Mouse (Mus musculus) embryo, embryonic 11 days (tissue): ENCODE data around the gene Htr1f.
A peak's percentile ranks its signal among the peaks of the same experiment; 100 is the strongest.
"Not testable (repeated sequence)": the region's sequence is repeated elsewhere in the genome, so short reads cannot be mapped to it uniquely, and the experiment has no call there.

ENCODE experiments used
- DNase-seq: peaks from one replicate; pipeline ENCODE4 v3.0.0-alpha.2; 2015

The Htr1f gene

DNA sequence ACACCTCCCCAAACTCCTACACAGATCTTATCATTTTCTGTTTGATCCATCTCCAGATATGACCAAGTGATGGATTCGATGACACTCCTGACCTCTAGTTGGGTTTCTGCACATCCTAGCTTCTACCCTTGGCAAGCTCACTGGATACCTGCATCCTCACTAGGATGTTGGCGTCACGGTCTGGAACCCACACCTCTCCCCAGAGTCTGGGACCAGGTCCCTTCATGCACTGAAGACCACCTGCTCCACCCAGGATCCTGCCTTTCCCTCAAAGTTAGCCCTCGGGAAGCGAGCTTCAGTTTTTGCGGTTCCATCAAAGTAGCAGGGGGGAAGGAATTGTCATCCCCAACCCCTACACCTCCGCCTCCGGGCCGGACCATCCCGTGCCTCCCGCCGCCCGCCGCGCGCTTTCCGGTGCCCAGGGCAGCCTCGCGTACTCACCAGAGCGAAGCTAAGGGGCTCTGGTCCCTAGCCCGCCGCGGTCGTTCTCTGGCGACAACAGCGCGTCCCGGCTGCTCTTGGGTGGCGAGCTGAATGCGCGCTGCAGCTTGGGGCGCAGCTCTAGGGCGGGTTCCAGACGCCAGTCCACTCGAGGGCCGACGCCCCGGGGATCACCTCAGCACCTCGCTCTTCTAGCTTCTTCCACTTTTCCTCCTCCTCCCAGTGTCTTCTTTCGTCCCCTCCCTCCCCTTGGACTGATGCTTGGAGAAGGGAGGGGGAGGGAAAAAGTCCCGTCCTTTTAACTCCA lies at the start of gene Htr1f:
Gene Htr1f (minus strand): TSS at position 671 of the 748 bp plus-strand sequence.
- peak; percentile 68 for DNase-seq

DNA sequence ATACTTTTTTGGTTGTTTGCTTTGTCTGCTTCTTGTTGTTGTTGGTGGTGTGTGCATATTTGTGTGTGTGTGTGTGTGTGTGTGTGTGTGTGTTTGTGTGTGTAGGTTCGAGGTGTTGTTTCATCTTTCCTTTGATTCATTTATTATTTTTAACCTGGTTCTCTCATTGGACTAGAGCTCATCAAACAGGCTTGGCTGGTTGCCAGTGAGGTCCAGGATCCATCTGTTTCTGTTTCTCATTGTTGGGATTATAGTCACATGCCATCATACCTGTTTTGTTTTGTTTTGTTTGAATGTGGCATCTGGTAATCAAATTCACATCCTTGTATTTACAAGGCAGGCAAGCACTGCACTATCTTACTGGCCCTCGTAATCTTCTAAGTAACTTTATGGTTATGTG lies 34.1 kb upstream of the Htr1f start:
- DNase-seq: no peak

DNA sequence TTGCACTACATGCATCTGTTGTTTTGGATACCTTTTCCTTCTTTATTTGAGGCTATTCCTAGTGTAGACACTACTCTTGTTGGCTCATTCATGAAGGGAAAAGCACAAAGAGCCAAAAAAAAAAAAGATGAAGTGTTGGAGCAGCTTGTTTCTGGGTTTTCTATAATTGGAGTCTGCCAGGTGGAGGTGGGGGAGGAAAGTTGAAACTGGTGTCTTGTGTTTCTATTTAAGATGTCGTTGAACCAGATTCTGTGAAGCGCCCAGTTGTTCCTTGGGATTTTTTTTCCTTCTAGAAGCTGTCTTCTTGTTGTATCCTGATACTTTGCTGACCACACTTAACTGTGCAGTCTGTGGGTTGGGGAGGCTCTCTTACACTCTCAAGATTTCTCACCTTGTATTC lies 23.7 kb upstream of the Htr1f start:
- DNase-seq: no peak

DNA sequence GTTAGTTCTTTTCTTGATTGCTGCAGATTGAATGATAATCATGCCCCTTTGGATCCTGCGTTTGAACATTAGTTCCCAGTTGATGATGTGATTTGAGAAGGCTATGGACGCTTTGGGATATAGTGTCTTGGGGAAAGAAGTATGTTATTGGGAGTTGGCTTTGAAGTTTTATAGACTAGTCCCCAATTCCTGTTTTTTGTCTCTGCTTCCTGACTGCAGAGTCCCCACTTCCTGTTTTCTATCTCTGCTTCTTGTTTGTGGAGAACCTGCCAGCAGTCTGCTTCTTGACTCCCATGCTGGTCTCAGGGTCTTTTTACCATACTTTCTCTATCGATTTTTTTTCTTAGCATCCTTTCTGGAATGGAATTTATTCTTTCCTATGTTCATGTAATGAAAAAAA lies 22.2 kb upstream of the Htr1f start:
- no peak for DNase-seq

DNA sequence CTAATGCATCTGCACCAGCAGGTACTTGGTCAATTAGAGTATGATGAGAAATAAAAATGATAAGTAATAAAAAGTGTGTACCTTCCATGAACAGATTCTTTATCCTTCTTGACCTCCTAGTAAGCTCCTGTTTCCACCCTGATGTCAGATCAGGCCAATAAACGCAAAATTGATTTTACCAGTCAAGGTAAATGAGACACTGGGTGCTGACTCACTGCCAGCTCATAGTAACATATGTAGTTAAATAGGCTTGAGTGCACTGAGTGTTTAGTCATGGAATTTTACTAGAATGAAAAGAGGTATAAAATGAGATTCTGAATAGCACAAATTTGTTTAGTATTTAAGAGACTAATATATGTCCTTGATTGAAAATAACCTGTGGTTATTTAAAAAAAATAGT lies 6.6 kb upstream of the Htr1f start:
- no peak for DNase-seq

DNA sequence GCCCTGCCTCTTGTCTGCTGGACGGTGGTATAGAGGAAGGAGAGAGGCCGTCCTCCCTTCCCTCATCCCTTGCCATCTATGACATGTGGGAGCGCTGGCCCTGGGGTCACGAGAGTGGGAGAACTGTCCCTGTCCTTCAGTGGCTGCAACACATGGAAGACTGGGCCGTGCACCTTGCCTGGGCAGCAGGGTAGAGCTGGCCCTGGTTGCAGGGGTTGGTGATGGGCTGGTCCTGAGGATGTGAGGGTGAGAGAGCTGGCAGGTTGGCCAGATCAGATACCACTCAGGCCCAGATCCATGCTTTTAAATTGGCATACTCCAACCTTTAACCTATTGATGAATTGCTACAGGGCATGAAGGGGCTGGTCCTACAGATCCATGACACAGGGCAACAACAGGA lies 12.1 kb downstream of the Htr1f start:
- DNase-seq: no peak

DNA sequence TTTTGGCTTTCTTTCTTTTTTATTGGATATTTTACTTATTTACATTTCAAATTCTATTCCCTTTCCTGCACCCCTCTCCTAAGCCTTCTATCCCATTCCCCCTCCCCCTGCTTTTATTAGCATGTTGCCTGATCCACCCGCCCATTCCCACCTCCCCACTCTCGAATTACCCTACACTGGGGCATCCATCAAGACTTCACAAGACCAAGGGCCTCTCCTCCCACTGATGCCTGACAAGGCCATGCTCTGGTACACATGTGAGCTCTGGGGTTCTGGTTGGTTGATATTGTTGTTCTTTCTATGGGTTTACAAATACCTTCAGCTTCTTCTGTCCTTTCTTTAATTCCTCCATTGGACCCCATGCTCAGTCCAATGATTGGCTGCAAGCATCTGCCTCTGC lies 22.2 kb downstream of the Htr1f start:
- DNase-seq: no peak

DNA sequence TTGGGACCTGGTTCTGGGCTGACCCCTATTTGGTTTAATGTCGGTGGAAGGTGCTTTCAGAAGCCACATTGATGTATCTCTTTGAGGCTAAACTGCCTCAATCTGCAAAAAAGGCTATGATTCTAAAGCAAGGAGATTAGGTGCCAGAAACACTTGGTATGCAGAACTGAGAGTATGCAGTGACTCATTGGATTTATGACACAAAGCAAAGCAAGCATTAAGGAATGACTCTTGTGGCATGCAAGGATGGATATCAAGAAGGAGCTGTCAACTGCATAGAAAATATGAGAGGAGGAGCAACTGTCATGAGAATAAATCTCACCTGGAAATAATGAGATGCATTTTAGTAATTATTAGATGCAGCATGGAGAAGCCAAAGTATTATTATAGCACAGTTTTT lies 35.8 kb downstream of the Htr1f start:
- no peak for DNase-seq

DNA sequence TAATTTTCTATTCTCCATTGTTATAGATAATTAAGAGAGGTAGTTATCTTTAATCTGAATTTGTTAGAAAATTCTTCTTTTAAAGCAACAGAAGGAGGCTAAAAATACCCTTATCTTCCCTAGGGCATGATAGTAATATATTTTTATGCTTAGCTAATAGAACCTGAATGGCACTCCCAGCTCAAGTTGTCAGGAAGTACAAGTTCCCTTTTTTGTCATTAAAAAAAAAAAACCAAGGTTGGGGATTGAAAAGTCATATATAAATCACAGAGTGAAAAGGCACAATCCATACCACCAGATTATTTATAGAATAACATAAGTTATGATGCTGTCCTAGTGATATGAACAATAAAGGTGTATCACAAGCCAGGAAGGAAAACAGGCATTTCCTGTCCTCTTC lies 39.4 kb downstream of the Htr1f start:
- DNase-seq: no peak

DNA sequence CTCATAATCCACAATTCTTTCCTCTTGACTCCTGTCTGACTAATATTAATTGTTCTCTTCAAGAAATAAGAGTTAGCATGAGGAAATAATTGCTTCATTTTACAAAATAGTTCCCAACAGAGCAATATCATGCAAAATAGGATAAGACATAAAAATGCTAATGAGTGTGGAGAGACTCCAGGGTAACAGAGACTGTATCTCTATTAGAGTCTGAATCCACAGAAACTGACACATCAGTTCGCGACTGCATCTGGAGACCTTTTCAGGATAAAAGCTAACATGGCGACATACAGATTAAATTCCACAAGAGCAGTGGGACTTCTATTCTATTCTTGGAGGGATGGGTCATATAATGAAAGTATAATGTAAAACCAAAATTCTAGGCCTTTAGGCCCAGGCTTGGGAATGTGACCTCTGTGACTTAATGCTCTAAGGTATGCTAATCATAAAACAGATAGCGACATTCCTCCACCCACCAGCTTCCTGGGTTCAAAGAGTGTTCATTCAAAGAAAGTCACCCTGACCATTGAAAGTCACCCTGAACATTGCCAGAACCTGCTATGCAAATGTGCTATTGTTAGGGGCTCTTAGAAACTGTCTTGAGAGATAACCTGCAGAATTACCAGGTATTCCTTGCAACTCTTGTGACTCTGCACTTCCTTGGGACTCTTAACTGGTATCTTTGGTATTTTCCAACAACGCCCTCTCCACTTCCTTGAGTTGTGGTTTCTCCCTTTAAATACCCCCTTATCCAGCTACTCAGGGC lies 67.8 kb downstream of the Htr1f start:
- not testable (repeated sequence) for DNase-seq

DNA sequence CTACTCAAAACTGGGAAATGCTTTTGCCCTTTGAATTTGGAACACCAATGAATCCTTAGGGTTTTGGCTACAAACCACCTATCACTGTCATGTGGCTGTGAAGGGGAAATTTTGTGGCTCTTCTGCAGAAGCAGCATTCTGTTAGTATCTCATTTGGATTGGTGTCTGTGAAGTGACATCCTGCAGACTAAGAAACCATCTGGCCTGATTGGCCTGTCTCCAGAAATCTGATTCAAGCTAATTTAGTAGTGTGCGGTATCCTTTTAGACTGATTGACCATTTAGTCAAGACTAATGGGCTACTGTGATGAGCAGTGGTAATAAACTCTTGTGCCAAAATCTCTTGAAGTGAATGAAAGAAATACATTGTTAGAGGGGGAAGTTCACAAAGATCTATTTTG lies 76.0 kb downstream of the Htr1f start:
- no peak for DNase-seq

DNA sequence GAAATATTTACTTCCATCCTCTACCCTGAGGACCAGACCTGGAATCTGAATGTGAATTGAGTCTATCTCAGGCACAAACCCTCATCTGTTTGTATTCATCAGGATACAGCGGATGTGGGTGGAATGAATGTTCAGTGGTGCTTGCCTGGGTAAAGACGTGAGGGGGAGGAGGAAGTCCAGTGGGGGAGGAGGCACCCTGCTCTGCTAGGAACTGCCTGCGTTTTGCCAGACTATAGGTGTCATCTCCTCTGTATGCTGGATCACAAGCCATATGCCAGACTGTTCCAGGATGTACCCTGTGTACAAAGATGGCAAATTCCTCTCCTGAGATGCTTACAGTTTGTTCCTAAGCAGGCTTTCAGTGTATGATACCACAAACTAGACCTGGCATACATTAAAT lies 83.3 kb downstream of the Htr1f start:
- no peak for DNase-seq

DNA sequence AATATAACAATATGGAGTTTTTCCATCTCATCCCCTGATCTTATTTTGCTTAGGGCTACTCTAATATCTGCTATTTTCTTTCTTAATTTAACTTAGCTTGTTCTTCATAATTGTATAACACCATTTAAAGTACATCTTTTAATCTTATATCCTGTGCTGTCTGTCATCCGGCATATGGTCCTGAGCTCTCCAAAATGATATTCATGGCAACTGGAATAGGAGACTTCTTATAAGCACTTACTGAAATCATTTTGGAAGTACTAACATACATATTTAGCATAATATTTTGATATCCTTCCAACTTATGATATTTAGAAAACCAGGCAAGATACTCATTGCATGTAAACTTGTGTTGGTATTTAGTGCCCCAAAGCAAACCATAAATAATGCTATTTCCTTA lies 86.9 kb downstream of the Htr1f start:
- no peak for DNase-seq

DNA sequence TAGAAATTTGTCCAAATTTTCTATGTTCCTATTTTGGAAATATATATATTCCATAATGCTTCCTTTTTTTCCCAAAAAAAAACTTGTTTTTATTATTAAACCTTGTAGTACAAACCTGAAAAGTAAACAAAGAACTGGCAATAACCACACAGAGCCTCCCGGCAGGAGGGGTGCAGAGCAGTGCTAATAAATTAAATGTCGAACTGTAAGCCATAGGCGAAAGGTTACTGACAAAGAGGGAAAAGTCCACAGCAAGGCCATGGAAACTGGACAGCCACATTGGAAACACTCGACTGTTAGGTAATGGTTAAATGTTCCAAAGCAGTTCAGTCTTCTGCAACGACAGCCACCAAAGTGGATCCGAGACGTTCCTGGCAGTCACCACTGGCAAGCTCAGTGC lies 87.5 kb downstream of the Htr1f start:
- peak; percentile 9 for DNase-seq

DNA sequence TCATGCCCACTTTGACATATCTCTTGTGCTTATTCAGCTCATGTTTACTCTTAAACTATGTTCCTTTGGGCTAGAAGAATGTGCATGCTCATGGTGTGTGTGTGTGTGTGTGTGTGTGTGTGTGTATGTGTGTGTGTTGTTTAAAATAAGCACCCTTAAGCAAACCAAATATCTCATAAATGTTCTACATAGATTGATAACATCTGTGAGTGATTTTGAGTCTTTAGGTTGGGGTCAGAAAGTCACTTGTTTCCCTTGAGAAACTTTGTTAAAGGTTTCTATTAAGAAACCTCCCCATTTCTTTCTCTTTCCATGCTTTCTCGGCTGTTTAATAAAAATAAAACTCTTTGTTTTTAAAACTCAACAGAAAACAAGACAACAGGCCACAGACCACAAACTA lies 88.1 kb downstream of the Htr1f start:
- DNase-seq: peak; percentile 36

DNA sequence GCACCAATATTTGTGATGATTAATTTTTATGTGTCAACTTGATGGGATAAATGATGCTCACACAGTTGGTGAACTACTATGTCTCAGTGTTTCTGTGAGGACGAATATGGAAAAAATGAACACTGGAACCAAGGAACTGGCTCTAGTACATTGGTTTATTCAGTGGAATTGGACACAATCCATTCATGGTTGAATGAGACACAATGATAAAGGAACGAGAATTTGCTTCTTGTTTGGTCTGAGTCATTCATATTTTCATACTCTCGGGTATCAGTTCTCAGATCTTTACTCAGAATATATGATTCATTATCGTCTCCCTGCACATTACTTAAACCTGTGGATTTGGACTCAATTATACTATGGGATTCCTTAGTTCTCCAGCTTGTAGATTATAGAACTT lies 90.4 kb downstream of the Htr1f start:
- no peak for DNase-seq

DNA sequence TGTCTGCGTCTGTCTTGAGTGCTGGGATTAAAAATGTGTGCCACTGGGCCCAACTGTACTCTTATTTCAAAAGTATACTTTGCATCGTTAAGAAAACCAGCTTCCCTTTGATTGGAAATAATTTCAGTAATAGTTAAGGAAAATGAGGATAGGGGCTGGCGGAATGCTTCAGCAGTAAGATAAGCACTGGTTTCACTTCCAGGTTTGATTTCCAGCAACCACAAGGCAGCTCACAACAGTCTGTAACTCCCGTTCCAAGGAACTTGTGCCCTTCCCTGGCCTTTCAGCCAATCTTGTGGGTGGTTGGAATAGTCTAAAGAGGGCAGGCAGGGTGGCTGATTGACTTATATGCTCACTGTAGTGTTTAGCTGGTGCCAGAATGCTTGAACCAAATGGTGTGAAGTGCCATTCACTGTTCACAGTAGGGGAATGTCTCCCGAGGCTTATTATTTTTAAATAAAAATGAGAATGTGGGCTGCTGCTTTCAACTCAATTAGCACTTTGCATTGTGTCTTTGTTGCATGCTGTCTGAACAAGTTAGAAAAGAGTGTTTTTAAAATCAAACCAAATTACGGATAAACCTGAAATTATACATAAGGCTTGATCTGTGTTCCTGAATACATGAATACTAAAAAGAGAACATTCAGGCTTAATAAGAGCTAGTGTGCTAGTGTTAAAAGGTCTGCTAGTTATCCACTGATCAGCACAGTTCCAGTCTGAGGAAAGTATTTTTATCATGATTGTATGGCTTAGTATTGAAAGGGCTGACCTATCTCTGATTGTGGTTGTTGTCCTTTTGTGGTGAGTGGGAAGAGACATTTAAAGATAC lies 103.4 kb downstream of the Htr1f start:
- no peak for DNase-seq

DNA sequence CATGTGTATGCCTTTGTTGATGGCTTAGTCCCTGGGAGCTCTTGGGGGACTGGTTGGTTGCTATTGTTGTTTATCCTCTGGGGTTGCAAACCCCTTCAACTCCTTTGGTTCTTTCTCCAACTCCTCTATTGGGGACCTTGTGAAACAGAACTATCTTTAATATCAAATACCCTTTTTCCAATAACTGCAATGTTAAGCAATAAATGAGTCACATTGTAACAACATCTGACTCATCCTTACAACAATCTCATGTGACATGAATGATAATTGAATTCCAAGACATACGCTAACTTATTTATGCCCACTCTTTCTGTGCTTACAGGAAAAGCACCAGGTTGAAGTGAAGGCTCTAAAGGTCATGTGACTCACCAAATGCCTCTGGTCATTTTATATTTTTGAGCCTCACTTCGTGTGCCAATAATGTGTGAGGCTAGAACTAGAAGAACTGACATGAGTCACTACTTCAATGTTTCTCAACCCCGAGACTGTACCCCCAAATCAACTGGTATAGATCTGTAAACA lies 116.3 kb downstream of the Htr1f start:
- DNase-seq: no peak

DNA sequence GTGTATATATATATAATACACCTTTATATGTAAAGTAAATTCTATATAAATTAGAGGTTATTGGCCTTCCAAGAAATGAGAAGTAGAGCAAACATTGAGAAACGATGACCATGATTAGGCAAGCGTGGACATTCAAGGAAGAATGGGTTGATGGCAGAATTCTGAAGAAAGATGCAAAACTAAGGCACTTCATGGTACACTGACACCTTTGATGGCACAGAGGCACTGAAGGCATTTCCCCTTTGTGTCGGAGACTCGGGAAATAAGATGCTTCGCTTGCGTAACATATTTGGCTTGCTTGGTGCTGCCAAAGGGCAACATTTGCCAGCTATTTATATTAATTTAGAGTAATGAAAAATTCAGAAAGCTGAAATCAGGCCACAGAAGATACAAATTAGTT lies 118.1 kb downstream of the Htr1f start:
- no peak for DNase-seq

DNA sequence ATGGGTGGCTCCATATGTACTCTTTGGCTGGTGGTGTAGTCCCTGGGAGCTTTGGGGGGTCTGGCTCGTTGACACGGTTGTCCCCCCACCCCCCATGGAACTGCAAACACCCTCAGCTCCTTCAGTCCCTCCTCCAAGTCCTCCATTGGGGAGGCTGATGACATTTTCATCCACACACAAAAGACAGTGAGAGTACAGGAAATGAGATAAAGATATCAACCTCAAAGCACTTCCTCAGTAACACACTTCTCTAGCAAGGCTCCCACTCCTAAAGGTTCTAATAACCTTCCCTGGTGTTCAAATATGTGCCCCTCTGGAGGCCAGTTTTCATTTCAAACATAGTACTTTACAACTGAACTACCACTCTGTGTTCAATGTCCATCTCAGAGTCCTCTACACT lies 118.6 kb downstream of the Htr1f start:
- no peak for DNase-seq

DNA sequence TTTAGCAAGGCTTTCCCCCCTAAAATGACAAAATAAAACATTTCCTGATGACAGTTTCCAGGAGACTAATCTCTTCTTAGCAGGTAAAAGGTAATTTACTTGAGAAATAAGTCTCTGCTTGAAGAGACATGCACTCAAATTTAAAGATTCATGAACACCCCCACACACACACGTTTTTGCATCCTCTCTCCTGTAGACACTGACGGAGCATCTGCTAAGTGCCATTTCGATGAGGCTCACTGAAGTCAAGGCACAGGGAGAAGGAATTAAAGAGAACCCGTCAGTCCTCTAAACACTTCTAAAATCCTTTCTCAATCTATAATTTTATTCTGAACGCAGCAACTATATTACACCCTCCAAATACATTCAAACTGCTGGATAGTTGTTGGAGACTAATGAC lies 131.0 kb downstream of the Htr1f start:
- DNase-seq: no peak

DNA sequence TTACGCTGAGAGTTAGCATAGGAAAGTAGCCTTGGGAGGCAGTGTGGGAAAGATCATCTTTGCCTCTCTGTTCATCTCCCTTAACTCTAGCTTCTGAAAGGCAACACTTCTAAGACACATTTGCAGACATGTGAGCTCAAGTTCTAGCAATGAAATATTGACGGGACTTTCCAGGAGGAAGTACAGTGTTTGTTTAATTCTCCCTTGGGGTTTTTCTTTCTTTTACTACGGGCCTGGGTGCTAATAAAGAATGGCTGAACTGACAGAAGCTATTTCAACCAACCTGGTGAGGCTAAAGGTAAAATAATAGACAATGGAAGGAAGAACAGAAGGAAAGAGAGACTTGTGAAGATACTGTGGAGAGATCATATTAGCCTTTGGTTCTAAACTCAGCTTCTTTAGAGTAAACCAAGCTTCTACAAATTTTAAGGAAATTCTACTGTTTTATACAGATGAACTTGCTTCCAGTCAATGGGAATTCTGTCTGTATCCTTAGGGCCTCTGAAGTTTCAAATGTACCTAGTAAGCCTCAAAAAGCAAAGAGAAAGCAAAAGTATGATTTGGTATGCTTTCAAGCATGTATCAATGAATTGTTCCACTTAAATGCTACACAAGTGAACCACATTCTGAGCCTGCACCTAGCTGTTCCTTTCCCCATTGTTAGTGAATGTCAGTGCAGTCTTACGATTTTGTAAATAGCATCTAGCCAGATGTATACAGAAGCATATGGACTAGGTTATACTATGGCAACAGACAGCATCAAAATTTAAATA lies 131.9 kb downstream of the Htr1f start:
- DNase-seq: no peak

DNA sequence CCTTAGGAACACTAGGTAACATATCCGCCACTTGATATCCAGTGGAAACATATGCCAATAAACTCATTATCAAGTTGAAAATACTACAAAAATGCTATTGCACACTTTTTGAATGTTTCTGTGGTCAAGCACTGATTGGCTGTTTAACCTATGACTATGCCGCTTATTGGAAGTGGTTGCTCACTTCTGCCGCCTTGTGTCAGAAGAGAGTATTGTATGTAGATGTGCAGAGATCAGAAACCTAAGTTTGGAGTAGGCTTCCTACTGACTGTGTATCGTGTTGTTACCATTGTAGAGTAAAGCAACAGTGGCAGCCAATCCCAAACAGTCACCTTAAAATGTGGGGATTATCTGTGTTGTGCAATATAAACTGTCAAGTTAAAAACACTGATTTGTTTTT lies 144.0 kb downstream of the Htr1f start:
- DNase-seq: no peak
